Mouse (Mus musculus) adrenal gland, postnatal 36 days (tissue): ENCODE results near the gene Cyp24a1. TPM values are rescaled to one million over a fixed set of nuclear protein-coding genes. Genes with fewer than 3 reads are reported as not detected.

Source experiments
- DNase-seq, 2 experiments: peaks; one replicate each; pipeline ENCODE4 v3.0.0; 2021; ENCODE audit warnings: mixed read lengths in 1 of 2
- long read RNA-seq, 2 experiments: library from polyadenylated mRNA; stranded (forward); transcript quantifications; one replicate each; pipeline ENCODE4 v2.0.0; 2021; ENCODE audit warnings: borderline sequencing depth in 2 of 2
- total RNA-seq, 2 experiments: library from RNA; stranded (reverse); gene quantifications; 2 replicates each; pipeline ENCODE4 v1.2.3; 2021

The Cyp24a1 gene
- total RNA-seq: not detected
- long read RNA-seq, experiment 1: 0 reads
- long read RNA-seq, experiment 2: 0 reads

GRCm38 (mm10) chr2:170497091-170497566 is at the start of gene Cyp24a1:
Cyp24a1 (minus strand) TSS chr2:170497145.
- DNase-seq: peak; percentile 85 to 89

DNA sequence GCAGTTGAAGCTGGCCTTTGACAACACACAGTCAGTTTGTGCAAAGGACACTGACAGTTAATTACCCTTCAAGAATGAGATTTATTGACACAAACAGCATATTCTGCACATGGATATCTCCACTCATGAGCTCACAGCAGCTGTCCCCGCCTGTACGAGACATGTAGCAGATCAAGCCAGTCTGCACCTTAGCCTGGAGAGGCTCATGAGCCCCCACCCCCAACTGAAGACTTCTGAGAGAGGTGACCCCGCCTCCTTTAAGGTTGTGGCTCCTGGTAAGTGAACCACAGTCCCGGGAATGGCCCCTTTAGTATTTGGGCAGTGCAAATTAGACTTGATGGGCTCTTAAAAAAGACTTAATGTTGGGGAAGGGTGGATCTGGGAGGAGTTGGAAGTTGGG is 48.8 kb upstream of the Cyp24a1 start:
- DNase-seq: no peak

GRCm38 (mm10) chr2:170544950-170545349 is 48.0 kb upstream of the Cyp24a1 start:
- no peak for DNase-seq

- no peak for DNase-seq
Measured at GRCm38 (mm10) chr2:170544159-170544558, 47.2 kb upstream of the Cyp24a1 start.

DNA sequence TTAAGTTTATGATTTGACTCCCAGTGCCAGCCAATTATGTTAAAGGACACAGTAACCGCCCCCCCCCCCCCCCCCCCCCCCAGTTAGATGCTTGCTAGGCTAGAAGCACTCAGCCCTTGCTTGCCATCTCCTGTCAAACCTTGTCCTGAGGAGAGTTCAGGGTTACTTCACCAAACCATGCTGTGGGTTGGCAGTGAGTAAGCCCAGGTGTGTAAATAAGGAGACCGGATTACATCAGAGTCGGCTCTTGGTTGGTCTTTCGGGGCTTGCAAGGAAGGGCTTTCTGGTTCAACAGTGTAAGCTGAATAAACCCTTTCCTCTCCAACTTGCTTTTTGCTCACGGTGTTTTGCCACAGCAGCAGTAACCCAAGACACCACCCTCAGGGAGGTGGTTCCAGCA is 46.7 kb upstream of the Cyp24a1 start:
- DNase-seq: no peak

DNA sequence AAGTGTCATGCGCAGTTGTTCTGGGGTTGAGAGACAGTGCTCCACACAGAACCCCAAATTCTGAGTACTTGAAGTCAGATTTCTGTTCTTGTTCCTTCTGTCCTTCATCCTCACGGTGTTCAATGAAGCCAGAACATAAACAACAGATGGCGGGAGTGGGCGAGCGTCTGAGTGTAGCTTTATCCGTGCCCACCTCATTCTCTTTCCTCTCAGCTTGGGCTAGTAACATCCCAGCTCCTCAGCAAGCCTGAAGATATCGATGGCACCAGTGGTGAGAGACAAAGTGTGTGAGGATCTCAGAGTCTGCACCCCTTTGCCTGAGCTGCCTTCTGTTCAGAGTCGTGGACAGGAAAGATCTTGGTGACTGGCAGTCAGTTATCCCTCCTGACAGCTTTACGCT is 42.3 kb upstream of the Cyp24a1 start:
- DNase-seq: no peak

DNA sequence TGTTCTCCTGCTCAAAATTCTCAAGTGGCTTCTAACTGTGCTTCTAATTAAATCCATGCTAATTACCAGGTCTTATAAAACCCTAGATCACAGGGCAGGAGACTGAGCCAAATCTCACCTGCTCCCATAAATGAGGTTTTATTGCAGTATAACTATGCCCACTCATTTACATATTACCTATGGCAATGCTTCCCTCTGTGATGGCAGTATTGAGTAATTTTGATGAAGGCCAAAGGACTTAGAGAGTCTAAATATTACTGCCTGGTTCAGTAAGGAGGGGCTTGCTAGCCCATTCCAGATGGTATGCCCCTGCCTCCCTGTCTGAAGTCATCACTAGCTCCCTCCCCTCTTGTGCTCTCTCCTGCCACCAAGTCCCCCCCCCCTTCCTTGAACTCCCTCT is 38.9 kb upstream of the Cyp24a1 start:
- no peak for DNase-seq

DNA sequence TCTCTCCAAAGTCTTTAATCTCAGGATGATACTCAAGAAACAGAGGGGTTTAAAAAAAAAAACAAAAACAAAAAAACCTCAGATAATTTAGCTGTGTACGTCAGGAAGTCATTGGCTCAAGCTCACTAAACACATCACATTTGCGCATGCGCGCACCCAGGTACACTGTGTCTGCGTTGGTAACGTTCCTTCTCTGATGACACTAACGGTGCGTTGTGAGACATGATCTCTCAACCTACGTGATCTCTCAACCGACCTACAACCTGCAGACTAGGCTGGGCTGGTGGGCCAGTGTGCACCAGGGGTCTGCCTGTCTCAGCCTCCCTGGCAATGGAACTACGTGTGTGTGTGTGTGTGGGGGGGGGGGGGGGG is 37.8 kb upstream of the Cyp24a1 start:
- DNase-seq: no peak

DNA sequence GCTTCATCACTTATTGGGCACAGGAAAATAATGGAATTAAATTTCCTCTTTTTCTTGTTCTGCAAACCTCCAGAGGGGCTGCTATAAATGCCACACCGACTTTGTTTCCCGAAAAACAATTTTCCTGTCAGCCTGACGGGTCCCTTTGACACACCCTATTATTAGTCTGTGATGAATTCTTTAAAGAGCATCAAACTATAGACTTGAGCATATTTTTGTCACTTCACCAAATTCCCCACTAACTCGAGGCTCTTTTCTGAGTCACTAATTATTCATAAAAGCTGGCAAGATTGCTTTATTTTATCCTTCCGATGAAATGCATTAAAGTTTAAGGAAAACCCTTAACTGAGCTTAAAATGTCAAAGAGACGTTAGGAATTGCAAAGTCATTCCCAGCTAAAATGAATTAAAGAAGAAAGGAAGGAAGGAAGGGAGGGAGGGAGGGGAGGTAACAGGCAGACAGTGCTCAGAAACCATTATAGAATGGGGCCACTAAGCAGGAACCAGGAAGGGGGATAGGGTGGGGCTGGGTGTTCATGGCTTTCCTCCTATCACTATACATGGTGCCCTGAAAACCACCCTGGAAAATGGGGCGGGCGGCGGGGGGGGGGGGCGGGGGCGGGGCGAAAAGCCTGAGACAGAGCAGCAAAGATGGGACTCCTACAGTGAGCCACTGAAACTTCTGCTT is 37.3 kb upstream of the Cyp24a1 start:
- no peak for DNase-seq

DNA sequence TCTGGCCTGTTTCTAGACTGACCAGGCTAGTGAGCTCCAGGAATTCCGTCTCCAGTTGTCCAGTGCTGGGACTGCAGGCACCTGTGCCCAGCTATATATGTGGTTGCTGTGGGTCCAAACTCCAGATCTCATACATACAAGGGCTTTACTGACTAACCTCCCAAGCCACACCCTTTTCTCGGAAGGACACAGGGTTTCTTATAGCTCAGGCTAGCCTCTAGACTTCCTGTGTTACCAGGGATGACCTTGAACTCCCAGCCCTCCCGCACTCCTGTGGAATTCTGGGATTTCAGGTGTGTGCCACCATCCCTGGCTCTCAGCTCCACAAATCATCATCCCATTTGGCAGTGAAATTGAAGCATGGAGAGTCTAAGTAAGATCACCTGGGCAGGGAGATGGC is 33.3 kb upstream of the Cyp24a1 start:
- DNase-seq: no peak

DNA sequence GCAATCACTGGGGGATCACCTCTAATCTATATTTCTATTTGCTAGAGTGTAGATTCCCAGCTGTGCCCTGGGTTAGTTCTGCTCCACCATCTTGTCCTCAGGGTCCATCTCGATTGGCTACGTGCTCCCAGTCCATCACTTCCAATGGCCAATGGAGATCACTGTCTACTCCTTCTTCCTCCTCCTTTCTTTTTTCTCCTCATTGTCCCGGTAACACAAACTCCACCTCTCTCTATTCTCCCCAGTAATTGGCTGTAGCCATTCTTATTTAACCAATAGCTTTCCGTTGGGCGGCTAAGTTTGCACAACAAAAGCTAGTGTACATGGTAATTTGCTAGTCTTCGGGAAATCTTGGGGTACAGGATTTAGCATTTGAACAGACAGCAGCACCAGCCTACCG is 32.8 kb upstream of the Cyp24a1 start:
- DNase-seq: no peak

DNA sequence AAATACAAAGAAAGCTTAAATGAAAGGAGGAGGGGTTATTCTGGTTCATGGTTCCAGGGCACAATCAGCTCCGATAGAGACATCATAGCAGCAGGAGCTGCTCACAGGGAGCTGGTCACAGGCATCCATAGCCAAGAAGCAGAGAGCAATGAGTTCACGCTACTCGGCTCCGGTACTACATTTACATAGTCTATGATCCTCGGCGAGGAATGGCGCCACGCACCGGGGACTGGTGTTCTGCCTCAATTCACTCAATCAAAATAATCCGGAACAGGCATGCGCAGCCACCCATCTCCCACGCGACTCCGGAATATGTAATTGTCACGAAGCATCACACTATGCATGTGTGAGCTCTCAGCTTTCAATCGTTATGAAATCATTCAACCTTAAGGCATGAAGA is 31.1 kb upstream of the Cyp24a1 start:
- DNase-seq: no peak

DNA sequence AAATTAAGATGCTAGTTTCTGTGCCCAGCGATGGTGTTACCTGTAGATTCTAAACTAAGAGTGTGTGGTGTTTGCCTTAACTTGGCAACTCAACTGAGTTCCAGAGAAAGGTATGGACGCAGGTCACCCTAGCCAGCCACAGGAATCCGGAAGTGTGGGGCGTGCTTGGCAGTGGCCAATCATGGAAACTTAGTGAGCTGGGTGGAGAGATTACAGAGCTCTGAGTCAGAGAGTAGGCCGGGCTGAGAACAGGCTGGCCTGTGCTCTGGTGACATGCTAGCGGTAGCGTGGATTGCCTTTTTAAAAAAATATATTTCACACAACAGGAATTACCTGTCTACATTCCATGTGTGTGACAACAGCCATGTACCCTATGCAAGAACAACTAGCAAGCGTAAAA is 29.6 kb upstream of the Cyp24a1 start:
- DNase-seq: peak in 1 of 2 experiments; percentile 19

GRCm38 (mm10) chr2:170520321-170520971 is 23.5 kb upstream of the Cyp24a1 start:
- DNase-seq: peak; percentile 35 to 65

DNA sequence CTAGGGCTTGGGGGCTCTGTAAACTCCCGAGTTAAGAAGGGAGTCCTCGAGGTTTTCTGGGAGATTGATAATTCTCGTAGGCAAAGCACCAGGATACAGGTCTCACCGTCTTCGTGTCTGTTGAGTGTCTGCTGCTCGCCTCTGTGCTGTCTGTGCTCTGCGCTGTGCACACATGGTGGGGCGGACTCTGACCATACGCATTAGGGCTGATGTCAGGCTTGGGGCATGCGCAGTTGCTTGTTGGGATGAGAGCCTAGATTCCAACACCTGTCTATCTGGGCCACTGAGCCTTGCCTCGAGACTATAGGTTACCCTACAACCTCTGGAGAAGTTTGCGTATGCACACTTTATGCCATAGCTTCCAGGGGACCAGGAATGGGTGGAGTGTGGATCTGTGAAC is 16.8 kb upstream of the Cyp24a1 start:
- DNase-seq: no peak

- peak; percentile 91 to 94 for DNase-seq
Measured at GRCm38 (mm10) chr2:170511073-170511891, 14.3 kb upstream of the Cyp24a1 start.

GRCm38 (mm10) chr2:170508821-170509220 is 11.9 kb upstream of the Cyp24a1 start:
- peak; percentile 91 to 92 for DNase-seq

DNA sequence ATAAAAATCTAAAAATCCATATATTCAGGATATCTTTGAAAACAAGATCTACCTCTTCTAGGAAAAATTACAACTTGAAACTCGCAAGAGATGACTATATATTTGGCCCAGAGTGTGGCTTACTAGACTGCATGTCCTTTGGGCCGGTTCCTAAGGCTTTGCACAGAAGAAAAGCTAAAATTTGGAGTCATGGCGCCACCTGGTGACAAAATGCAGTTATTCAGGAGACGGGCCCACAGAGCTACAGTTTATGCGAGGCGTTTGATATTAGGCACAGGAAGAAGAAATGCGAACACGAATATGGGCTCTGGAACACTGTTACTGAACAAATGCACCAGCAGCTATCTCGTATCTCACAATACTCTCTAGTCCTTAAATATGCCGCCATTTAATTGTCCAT is 10.8 kb upstream of the Cyp24a1 start:
- DNase-seq: peak; percentile 78 to 81

GRCm38 (mm10) chr2:170503983-170504382 is 7.0 kb upstream of the Cyp24a1 start:
- DNase-seq: no peak

GRCm38 (mm10) chr2:170503343-170503742 is 6.4 kb upstream of the Cyp24a1 start:
- DNase-seq: peak; percentile 13 to 16

GRCm38 (mm10) chr2:170498011-170498410 is 1.1 kb upstream of the Cyp24a1 start:
- DNase-seq: peak in 1 of 2 experiments; percentile 14

DNA sequence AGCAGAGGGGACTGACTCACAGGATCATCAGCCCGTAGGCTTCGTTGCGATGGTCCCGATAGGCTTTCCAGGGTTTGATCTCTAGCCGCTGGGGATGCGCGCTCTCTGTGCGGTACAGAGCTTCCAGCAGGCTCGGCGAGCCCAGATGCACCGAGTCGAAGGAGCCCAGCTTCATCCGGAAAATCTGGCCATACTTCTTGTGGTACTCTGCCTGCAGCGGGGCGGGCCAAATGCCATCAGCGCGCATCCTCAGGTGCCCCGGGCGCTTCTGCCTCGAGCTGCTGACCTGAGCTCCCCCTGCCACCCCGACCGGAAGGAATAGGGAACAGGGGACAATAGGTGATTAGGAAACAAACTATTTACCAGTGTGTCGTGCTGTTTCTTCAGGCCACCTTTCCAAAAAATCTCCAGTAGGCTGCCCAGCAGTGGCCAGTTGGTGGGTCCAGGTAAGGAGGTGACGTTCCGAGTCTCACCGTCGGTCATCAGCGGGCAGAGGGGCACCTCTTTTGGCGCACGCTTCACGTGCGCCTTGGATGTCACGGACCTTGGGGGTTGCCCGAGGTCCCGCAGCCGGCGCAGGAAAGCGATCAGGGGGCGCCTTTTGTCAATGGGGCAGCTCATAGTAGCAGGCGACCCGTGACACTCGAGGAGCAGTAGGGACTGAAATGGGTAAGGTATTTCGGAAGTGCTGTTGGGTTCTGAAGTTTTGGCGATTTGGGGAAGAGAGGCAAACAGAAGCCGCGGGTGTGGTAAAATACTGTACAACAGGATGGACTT is 603 bp downstream of the Cyp24a1 start, which contains the start of gene Pfdn4:
Gene Pfdn4, plus strand, starts transcription at position 275 of the 777 bp plus-strand sequence.
- DNase-seq: peak; percentile 8 to 15
